ENCODE assay signal across 8 mouse cellular contexts in genomic region chrX:8252334-8253285, GRCm38 (mm10). TPM values are rescaled to one million over a fixed set of nuclear protein-coding genes. Genes with fewer than 3 reads are reported as not detected.
A peak's percentile ranks its signal among the peaks of the same experiment; 100 is the strongest.
DNase-seq lines count a peak whose midpoint lies in the region; ATAC-seq and TF ChIP-seq lines count a peak whose summit lies in the region.

Ftsj1 (minus strand) TSS chrX:8252406.

- ATAC-seq in G1E (ENCODE audit: extremely low read depth, insufficient number of reproducible peaks, low FRiP score, poor library complexity, severe bottlenecking), result peak; percentile 86
- ATAC-seq in forebrain, postnatal 0 days, result peak; percentile 96
- ATAC-seq in lung, embryonic 15.5 days (ENCODE audit: borderline replicate concordance, extremely low read depth, low FRiP score, low TSS enrichment), result peak; percentile 88

- no peaks in the 10 kb centered on the region for H3K27me3 ChIP-seq in G1E (ENCODE audit: insufficient read depth, low read length)
- no peaks in the 10 kb centered on the region for H3K27me3 ChIP-seq in forebrain, postnatal 0 days (ENCODE audit: insufficient read depth, low read length)
- no peaks in the 10 kb centered on the region for H3K27me3 ChIP-seq in lung, embryonic 15.5 days

- TF ChIP-seq CTCF in G1E (IDR thresholded peaks at IDR 0.05; ENCODE audit: low read depth, low read length), result no peak
- no peak for TF ChIP-seq CTCF in forebrain, postnatal 0 days (IDR thresholded peaks at IDR 0.05; ENCODE audit: low read depth)

- peaks cover 13% of the 10 kb centered on the region for H3K4me1 ChIP-seq in G1E (ENCODE audit: insufficient read depth, low read depth, low read length)
- 0 out of 2 replicates have a peak, but pooled peaks cover 7% of the 10 kb centered on the region for H3K4me1 ChIP-seq in forebrain, postnatal 0 days (ENCODE audit: insufficient read depth)
- H3K4me1 ChIP-seq in lung, embryonic 15.5 days, result peaks cover 7% of the 10 kb centered on the region; the same call in 1 of the 2 replicates

- H3K4me2 ChIP-seq in forebrain, postnatal 0 days (ENCODE audit: low read depth), result peak within 1 kb of the TSS; percentile 52
- H3K4me2 ChIP-seq in lung, embryonic 15.5 days, result peak within 1 kb of the TSS; percentile 55

- DNase-seq in G1E (ENCODE audit: low spot score), result peak; percentile 53
- DNase-seq in cerebellum, adult 18-20 months, result peak; percentile 80 to 89
- peak; percentile 92 for DNase-seq in forebrain, postnatal 0 days
- DNase-seq in heart, postnatal 4 days, result peak; percentile 77
- DNase-seq in layer of hippocampus, adult 8-10 months (ENCODE audit: low spot score in 2 of 2), result peak; percentile 82 to 84
- peak; percentile 71 for DNase-seq in ovary, adult 18-20 months (ENCODE audit: low spot score)
- DNase-seq in thymus, postnatal 0 days (ENCODE audit: low spot score), result peak; percentile 90

- no peaks in the 10 kb centered on the region for H3K9me3 ChIP-seq in G1E (replicated peaks)
- H3K9me3 ChIP-seq in forebrain, postnatal 0 days (ENCODE audit: low read length), result no peaks in the 10 kb centered on the region
- H3K9me3 ChIP-seq in lung, embryonic 15.5 days, result no peaks in the 10 kb centered on the region

- H3K4me3 ChIP-seq in G1E (ENCODE audit: low read depth, low read length), result peak within 1 kb of the TSS; percentile 72
- peak within 1 kb of the TSS; percentile 57 for H3K4me3 ChIP-seq in forebrain, postnatal 0 days (ENCODE audit: low read depth, low read length)
- peak within 1 kb of the TSS; percentile 59 for H3K4me3 ChIP-seq in lung, embryonic 15.5 days

- peak within 1 kb of the TSS; percentile 82 for H3K27ac ChIP-seq in forebrain, postnatal 0 days (ENCODE audit: low read depth, low read length)
- H3K27ac ChIP-seq in lung, embryonic 15.5 days, result peak within 1 kb of the TSS; percentile 73

- H3K9ac ChIP-seq in forebrain, postnatal 0 days, result peak within 1 kb of the TSS; percentile 64
- H3K9ac ChIP-seq in lung, embryonic 15.5 days, result peak within 1 kb of the TSS; percentile 62

- peaks cover 28% of the 10 kb centered on the region for H3K36me3 ChIP-seq in G1E (replicated peaks)
- H3K36me3 ChIP-seq in forebrain, postnatal 0 days (ENCODE audit: insufficient read depth), result no peaks in the 10 kb centered on the region
- no peaks in the 10 kb centered on the region for H3K36me3 ChIP-seq in lung, embryonic 15.5 days

- 22% methylated on average over 45 of the region's 45 CpGs for WGBS in forebrain, postnatal 0 days
- WGBS in lung, embryonic 15.5 days, result 12% methylated on average over 45 of the region's 45 CpGs

RNA-seq across cellular contexts. Expression of gene Ftsj1, which starts in this region (rescaled TPM):
- 29.2 and 44.0 TPM in 2 replicates for total RNA-seq in G1E (2014; fragmentation: Nextera tagmentation)
- total RNA-seq in G1E (2017), result 16.1 and 17.8 TPM in 2 replicates
- 10.3 and 11.5 TPM in 2 replicates for polyA plus RNA-seq in G1E (2012)
- total RNA-seq in forebrain, postnatal 0 days (2014; rRNA removed), result 36.9 and 44.9 TPM in 2 replicates
- 40.0 and 45.4 TPM in 2 replicates for polyA plus RNA-seq in forebrain, postnatal 0 days (2015; fragmentation: Nextera tagmentation; extraction: Ambion mirVana)
- total RNA-seq in heart, postnatal 4 days (2021), result 10 to 100 TPM; 14.6 to 15.6 TPM
- total RNA-seq in layer of hippocampus, adult 8-10 months (2022), result 10 to 100 TPM; 22.0 to 31.7 (median 26.1) TPM
- 52.8 and 53.0 TPM in 2 replicates for polyA plus RNA-seq in lung, embryonic 15.5 days (2015; fragmentation: Nextera tagmentation; extraction: Ambion mirVana)
- 30.2 and 35.9 TPM in 2 replicates for polyA plus RNA-seq in thymus, postnatal 0 days (2015; fragmentation: Nextera tagmentation; extraction: Ambion mirVana)

Comparison
In these comparisons a context has a peak if more than half of its experiments do, and no peak if none do; other contexts are left out.
1. Peak in every context shown above with its lines: DNase-seq, ATAC-seq, H3K4me3 ChIP-seq and H3K27ac ChIP-seq.